Comparison of ENCODE assay signal across 8 mouse cellular contexts in genomic region chr16:64851563-64852362, GRCm38 (mm10). TPM values are rescaled to one million over a fixed set of nuclear protein-coding genes. Genes with fewer than 3 reads are reported as not detected.
A peak's percentile ranks its signal among the peaks of the same experiment; 100 is the strongest.
DNase-seq lines count a peak whose midpoint lies in the region; ATAC-seq and TF ChIP-seq lines count a peak whose summit lies in the region.

Gene Zfp654, minus strand, starts transcription at chr16:64851652.
Gene Cggbp1, plus strand, starts transcription at chr16:64851996.

- peaks cover 48% of the 10 kb centered on the region for H3K79me3 ChIP-seq in C2C12 (ENCODE audit: low read depth)

- H3ac ChIP-seq in C2C12 (ENCODE audit: control insufficient read depth, insufficient read length, low read depth) (peak within 1 kb of the TSS; percentile 89), myocyte (ENCODE audit: control insufficient read depth, insufficient read length) (peak within 1 kb of the TSS; percentile 90)

- H3K4me3 ChIP-seq in C2C12 (ENCODE audit: insufficient read depth, poor library complexity, severe bottlenecking) = peak within 1 kb of the TSS; percentile 87
- peak within 1 kb of the TSS; percentile 97 for H3K4me3 ChIP-seq in erythroblast, embryonic 14.5 days (replicated peaks)
- peak within 1 kb of the TSS; percentile 90 for H3K4me3 ChIP-seq in heart, embryonic 11.5 days (ENCODE audit: low read depth, low read length)
- peak within 1 kb of the TSS; percentile 86 for H3K4me3 ChIP-seq in kidney, embryonic 16.5 days (ENCODE audit: low read length)
- H3K4me3 ChIP-seq in liver, adult 2 months (ENCODE audit: insufficient read depth, low read depth, low read length) = peak within 1 kb of the TSS; percentile 95
- H3K4me3 ChIP-seq in myocyte = peak within 1 kb of the TSS; percentile 88

- H3K9me3 ChIP-seq in erythroblast, embryonic 14.5 days (ENCODE audit: control insufficient read depth, low read length) = no peaks in the 10 kb centered on the region
- H3K9me3 ChIP-seq in heart, embryonic 11.5 days (replicated peaks; ENCODE audit: control insufficient read depth, low read length) = no peaks in the 10 kb centered on the region
- H3K9me3 ChIP-seq in kidney, embryonic 16.5 days (ENCODE audit: low read length) = no peaks in the 10 kb centered on the region

- peak within 1 kb of the TSS; percentile 89 for H3K4me2 ChIP-seq in heart, embryonic 11.5 days
- H3K4me2 ChIP-seq in kidney, embryonic 16.5 days (replicated peaks; ENCODE audit: low read depth, low read length) = peak within 1 kb of the TSS; percentile 95
- H3K4me2 ChIP-seq in myocyte (ENCODE audit: low read depth) = peak within 1 kb of the TSS; percentile 71

- H3K4me1 ChIP-seq in erythroblast, embryonic 14.5 days (ENCODE audit: control insufficient read depth) = peaks cover 30% of the 10 kb centered on the region
- H3K4me1 ChIP-seq in heart, embryonic 11.5 days (ENCODE audit: control insufficient read depth, insufficient read depth, low read length) = peaks cover 8% of the 10 kb centered on the region
- H3K4me1 ChIP-seq in kidney, embryonic 16.5 days (ENCODE audit: insufficient read depth, low read length) = peaks cover 18% of the 10 kb centered on the region
- peaks cover 11% of the 10 kb centered on the region for H3K4me1 ChIP-seq in liver, adult 2 months (ENCODE audit: control insufficient read depth, insufficient read depth, low read length)

- H3K79me2 ChIP-seq in C2C12 (ENCODE audit: control insufficient read depth, insufficient read depth) (peaks cover 83% of the 10 kb centered on the region), myocyte (ENCODE audit: control insufficient read depth, insufficient read depth) (peaks cover 78% of the 10 kb centered on the region)
- H3K79me2 ChIP-seq in liver, adult 2 months (ENCODE audit: control insufficient read depth, insufficient read depth, low read length) = peaks cover 12% of the 10 kb centered on the region; the same call in 1 of the 2 replicates

- H3K27me3 ChIP-seq in C2C12 (ENCODE audit: control insufficient read depth, insufficient read depth, insufficient read length) (no peaks in the 10 kb centered on the region), myocyte (ENCODE audit: control insufficient read depth, insufficient read depth, insufficient read length) (no peaks in the 10 kb centered on the region)
- no peaks in the 10 kb centered on the region for H3K27me3 ChIP-seq in erythroblast, embryonic 14.5 days (ENCODE audit: control insufficient read depth)
- H3K27me3 ChIP-seq in heart, embryonic 11.5 days (ENCODE audit: control insufficient read depth, insufficient read depth, low read length) = no peaks in the 10 kb centered on the region
- no peaks in the 10 kb centered on the region for H3K27me3 ChIP-seq in kidney, embryonic 16.5 days (ENCODE audit: insufficient read depth, low read length)
- no peaks in the 10 kb centered on the region for H3K27me3 ChIP-seq in liver, adult 2 months (ENCODE audit: control insufficient read depth, insufficient read depth, low read length)
- H3K27me3 ChIP-seq in splenic B cell, adult 2 months (ENCODE audit: control insufficient read depth, insufficient read depth, low read length, poor library complexity, severe bottlenecking) = peaks cover 3% of the 10 kb centered on the region; the same call in 1 of the 2 replicates

- peak within 1 kb of the TSS; percentile 98 for H3K27ac ChIP-seq in heart, embryonic 11.5 days (ENCODE audit: low read depth, low read length)
- H3K27ac ChIP-seq in kidney, embryonic 16.5 days (ENCODE audit: low read length) = peak within 1 kb of the TSS; percentile 98
- peak within 1 kb of the TSS; percentile 88 for H3K27ac ChIP-seq in liver, adult 2 months (replicated peaks; ENCODE audit: insufficient read depth, low read depth, low read length)

- H3K9ac ChIP-seq in heart, embryonic 11.5 days (ENCODE audit: low read depth, low read length) = peak within 1 kb of the TSS; percentile 96
- peak within 1 kb of the TSS; percentile 89 for H3K9ac ChIP-seq in kidney, embryonic 16.5 days (replicated peaks; ENCODE audit: low read length)
- peak within 1 kb of the TSS; percentile 93 for H3K9ac ChIP-seq in liver, adult 2 months (ENCODE audit: low read depth, low read length)

- under 1% methylated on average over 71 of the region's 85 CpGs for WGBS in heart, embryonic 11.5 days (ENCODE audit: insufficient replicate concordance)
- WGBS in kidney, embryonic 16.5 days = under 1% methylated on average over 61 of the region's 85 CpGs
- WGBS in liver, adult 2 months = under 1% methylated on average over 82 of the region's 85 CpGs

- TF ChIP-seq CTCF in C2C12 (IDR thresholded peaks at IDR 0.05; ENCODE audit: control insufficient read depth, insufficient read depth, insufficient read length) = no peak
- TF ChIP-seq CTCF in brain, embryonic 14.5 days (IDR thresholded peaks at IDR 0.05; ENCODE audit: borderline replicate concordance, extremely low read depth, insufficient read depth, insufficient read length) = no peak
- TF ChIP-seq CTCF in liver, adult 2 months (IDR thresholded peaks at IDR 0.05; ENCODE audit: low read depth, low read length) = no peak

- TF ChIP-seq POLR2A in brain, embryonic 14.5 days (IDR thresholded peaks at IDR 0.05; ENCODE audit: borderline replicate concordance, extremely low read depth, insufficient read depth, insufficient read length, poor library complexity, severe bottlenecking) = peak; percentile 97
- TF ChIP-seq POLR2A in liver, adult 2 months (IDR thresholded peaks at IDR 0.05; ENCODE audit: extremely low read depth, insufficient read depth, low read length) = peak; percentile 79
- peak; percentile 88 for TF ChIP-seq POLR2A in myocyte (IDR thresholded peaks at IDR 0.05; ENCODE audit: insufficient read length, low read depth)

- H3K36me3 ChIP-seq in C2C12 (ENCODE audit: control insufficient read depth, insufficient read depth) (peaks cover 38% of the 10 kb centered on the region), myocyte (ENCODE audit: control insufficient read depth, insufficient read depth) (peaks cover 25% of the 10 kb centered on the region)
- H3K36me3 ChIP-seq in erythroblast, embryonic 14.5 days (ENCODE audit: control insufficient read depth) = peaks cover 35% of the 10 kb centered on the region
- peaks cover 6% of the 10 kb centered on the region for H3K36me3 ChIP-seq in heart, embryonic 11.5 days (ENCODE audit: control insufficient read depth, insufficient read depth, low read length)
- H3K36me3 ChIP-seq in kidney, embryonic 16.5 days (ENCODE audit: insufficient read depth, low read length) = peaks cover 17% of the 10 kb centered on the region
- peaks cover 19% of the 10 kb centered on the region for H3K36me3 ChIP-seq in liver, adult 2 months (ENCODE audit: control insufficient read depth, insufficient read depth, low read length)
- peaks cover 13% of the 10 kb centered on the region for H3K36me3 ChIP-seq in splenic B cell, adult 2 months (ENCODE audit: control insufficient read depth, insufficient read depth, low read length, poor library complexity, severe bottlenecking)

- peak; percentile 99 for ATAC-seq in heart, embryonic 11.5 days (replicated peaks; ENCODE audit: insufficient number of reproducible peaks, low FRiP score, low TSS enrichment)
- peak; percentile 100 for ATAC-seq in kidney, embryonic 16.5 days (ENCODE audit: low FRiP score, low TSS enrichment)

- DNase-seq in brain, embryonic 14.5 days (ENCODE audit: low read depth) = peak; percentile 100
- peak; percentile 96 for DNase-seq in liver, adult 2 months (ENCODE audit: extremely low read depth, low read depth, low spot score)
- DNase-seq in splenic B cell, adult 2 months (ENCODE audit: low read depth, low spot score) = peak; percentile 100

TF ChIP-seq in C2C12, 6 proteins besides CTCF, POLR2A, EP300 and RAD21:
- TF ChIP-seq MYOG (IDR thresholded peaks at IDR 0.05; ENCODE audit: control insufficient read depth, extremely low read depth, insufficient read length) (no peak), MYOD1 (IDR thresholded peaks at IDR 0.05; ENCODE audit: control insufficient read depth, insufficient read length, low read depth) (no peak), MAX (IDR thresholded peaks at IDR 0.05) (peak; percentile 30)

TF ChIP-seq in myocyte, 11 proteins besides CTCF, POLR2A, EP300 and RAD21:
- TF ChIP-seq CEBPB (IDR thresholded peaks at IDR 0.05; ENCODE audit: insufficient read depth, poor library complexity, severe bottlenecking) (no peak), TCF12 (IDR thresholded peaks at IDR 0.05; ENCODE audit: insufficient read depth, poor library complexity, severe bottlenecking) (no peak), MYOD1 (IDR thresholded peaks at IDR 0.05; ENCODE audit: control insufficient read depth in 1 of 3, insufficient read length in 2 of 3, low read depth in 2 of 3) (peak in 1 of 3 experiments; percentile 29), USF1 (IDR thresholded peaks at IDR 0.05; ENCODE audit: low read depth) (no peak), TCF3 (IDR thresholded peaks at IDR 0.05; ENCODE audit: insufficient read length, low read depth) (no peak), SRF (IDR thresholded peaks at IDR 0.05; ENCODE audit: control insufficient read depth, insufficient read length, low read depth) (peak; percentile 73), E2F4 (IDR thresholded peaks at IDR 0.05; ENCODE audit: insufficient read depth) (no peak), MAX (IDR thresholded peaks at IDR 0.05; ENCODE audit: low read depth) (no peak), MYOG (IDR thresholded peaks at IDR 0.05; ENCODE audit: control insufficient read depth in 1 of 3, insufficient read depth in 1 of 3, insufficient read length in 2 of 3, low read depth in 2 of 3) (peak in 1 of 3 experiments; percentile 28), POLR2AphosphoS2 (IDR thresholded peaks at IDR 0.05; ENCODE audit: insufficient read length, low read depth) (peak; percentile 97), REST (IDR thresholded peaks at IDR 0.05; ENCODE audit: insufficient read depth, insufficient read length) (no peak)

RNA-seq across cellular contexts. Expression of gene Zfp654, which starts in this region (rescaled TPM):
- polyA plus RNA-seq in C2C12 (2012; fragmentation: generic; extraction: Trizol) (1.1 TPM), myocyte (2012; fragmentation: generic; extraction: Trizol) (1.3 TPM)
- polyA plus RNA-seq in brain, embryonic 14.5 days (2012; rRNA removed) = 7.4 and 8.1 TPM in 2 replicates
- 0.02 and 0.03 TPM in 2 replicates for polyA plus RNA-seq in erythroblast, embryonic 14.5 days (2012)
- polyA plus RNA-seq in heart, embryonic 11.5 days (2014; fragmentation: Nextera tagmentation; extraction: Ambion mirVana) = 6.9 and 9.3 TPM in 2 replicates
- polyA plus RNA-seq in kidney, embryonic 16.5 days (2015; fragmentation: Nextera tagmentation; extraction: Ambion mirVana) = 5.9 and 6.4 TPM in 2 replicates
- total RNA-seq in liver, adult 2 months (2014; rRNA removed) = 9.0 and 9.7 TPM in 2 replicates
- 0.65 TPM in 2 replicates for polyA plus RNA-seq in liver, adult 2 months (2012; rRNA removed)

RNA-seq across cellular contexts. Expression of gene Cggbp1, which starts in this region (rescaled TPM):
- polyA plus RNA-seq in C2C12 (2012; fragmentation: generic; extraction: Trizol) (21.9 TPM), myocyte (2012; fragmentation: generic; extraction: Trizol) (20.5 TPM)
- 42.1 and 59.2 TPM in 2 replicates for polyA plus RNA-seq in brain, embryonic 14.5 days (2012; rRNA removed)
- 1.3 and 1.5 TPM in 2 replicates for polyA plus RNA-seq in erythroblast, embryonic 14.5 days (2012)
- polyA plus RNA-seq in heart, embryonic 11.5 days (2014; fragmentation: Nextera tagmentation; extraction: Ambion mirVana) = 70.1 and 87.0 TPM in 2 replicates
- polyA plus RNA-seq in kidney, embryonic 16.5 days (2015; fragmentation: Nextera tagmentation; extraction: Ambion mirVana) = 86.1 and 88.9 TPM in 2 replicates
- 29.5 and 32.2 TPM in 2 replicates for total RNA-seq in liver, adult 2 months (2014; rRNA removed)
- polyA plus RNA-seq in liver, adult 2 months (2012; rRNA removed) = 6.7 and 7.0 TPM in 2 replicates

Comparison
In these comparisons a context has a peak if more than half of its experiments do, and no peak if none do; other contexts are left out.
1. Peak in every context shown above with its lines: DNase-seq, ATAC-seq, H3K4me3 ChIP-seq and H3K27ac ChIP-seq.